Mouse (Mus musculus) neural tube, embryonic 11.5 days (tissue): ENCODE results near the gene Dennd2a. TPM values are rescaled to one million over a fixed set of nuclear protein-coding genes. Genes with fewer than 3 reads are reported as not detected.

Source experiments
- ATAC-seq: fragments of 200-750 bp; cut with Nextera tagmentation; 2 replicates; pipeline ENCODE4 v1.8.0; 2017; ENCODE audit warnings: moderate number of reproducible peaks, mild to moderate bottlenecking, moderate TSS enrichment, moderate library complexity; ENCODE audit not compliant: insufficient read depth, low FRiP score, low TSS enrichment
- DNase-seq: peaks from one replicate; pipeline ENCODE4 v3.0.0-alpha.2; 2015; ENCODE audit warnings: low spot score
- H3K27ac ChIP-seq: fragments of 300-500 bp; sonication (generic); 2 replicates; pipeline ENCODE4 v1.5.1; 2014; ENCODE audit warnings: low read depth, mild to moderate bottlenecking, low read length
- H3K27me3 ChIP-seq: fragments of 300-500 bp; sonication (generic); 2 replicates; pipeline ENCODE4 v1.6.1; 2014; ENCODE audit warnings: mild to moderate bottlenecking, low read length, mixed read lengths; ENCODE audit not compliant: control insufficient read depth, insufficient read depth
- H3K36me3 ChIP-seq: fragments of 300-500 bp; sonication (generic); 2 replicates; pipeline ENCODE4 v1.6.1; 2014; ENCODE audit warnings: mild to moderate bottlenecking, low read length, moderate library complexity, mixed read lengths; ENCODE audit not compliant: control insufficient read depth, insufficient read depth
- H3K4me1 ChIP-seq: fragments of 300-500 bp; sonication (generic); 2 replicates; pipeline ENCODE4 v1.6.1; 2014; ENCODE audit warnings: low read length, mixed read lengths; ENCODE audit not compliant: control insufficient read depth, insufficient read depth
- H3K4me2 ChIP-seq: fragments of 300-500 bp; sonication (generic); 2 replicates; pipeline ENCODE4 v1.6.1; 2014; ENCODE audit warnings: low read depth, mild to moderate bottlenecking, moderate library complexity
- H3K4me3 ChIP-seq: fragments of 300-500 bp; sonication (generic); 2 replicates; pipeline ENCODE4 v1.5.1; 2014; ENCODE audit warnings: low read depth, low read length
- H3K9ac ChIP-seq: fragments of 300-500 bp; sonication (generic); 2 replicates; pipeline ENCODE4 v1.6.1; 2014; ENCODE audit warnings: mild to moderate bottlenecking, low read length
- H3K9me3 ChIP-seq: fragments of 300-500 bp; sonication (generic); 2 replicates; pipeline ENCODE4 v1.6.1; 2016; ENCODE audit warnings: low read length; ENCODE audit not compliant: control insufficient read depth
- WGBS: fragments of 180-500 bp; shearing (Covaris S2); extraction: QIAGEN DNeasy Blood & Tissue Kit; methylation state at CpG from one replicate; pipeline ENCODE4 v1.1.7; 2014; 5-methylcytosine and 5-hydroxymethylcytosine counted together
- polyA plus RNA-seq: library from polyadenylated mRNA; unstranded; fragments of >200 nt; fragmentation: Nextera tagmentation; extraction: Ambion mirVana; gene quantifications from 2 replicates; pipeline ENCODE4 v1.2.1, GENCODE M21; 2014

The Dennd2a gene
- polyA plus RNA-seq, 1 experiment from 2014 or later, result 43.7 TPM

DNA sequence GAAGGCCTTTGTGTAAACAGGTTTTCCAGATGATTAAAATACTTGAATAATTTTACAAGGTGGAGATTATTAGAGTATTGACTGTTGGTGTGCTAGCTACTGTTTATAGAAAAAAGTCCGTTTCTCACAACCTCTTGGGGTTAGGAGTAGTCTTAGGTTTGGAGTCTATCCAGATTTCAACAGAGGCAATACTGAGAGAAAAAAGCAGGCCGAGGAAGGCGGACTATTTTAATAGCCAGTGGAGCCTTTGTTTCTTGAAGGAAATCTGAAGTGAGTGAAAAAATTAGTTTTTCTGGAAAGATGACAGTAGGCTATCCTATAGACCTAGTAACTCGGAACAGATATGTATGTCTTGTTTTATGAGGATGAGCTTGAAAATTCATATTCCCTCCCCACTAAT is 33.8 kb upstream of the Dennd2a start:
- H3K36me3 ChIP-seq, result peaks cover 3% of the 10 kb centered on the region; the same call in 1 of the 2 replicates
- H3K27ac ChIP-seq, result no peak overlapping the region
- no peak overlapping the region for H3K9ac ChIP-seq
- 94% methylated on average over 4 of the region's 4 CpGs for WGBS
- no peak overlapping the region for H3K4me2 ChIP-seq
- no peak overlapping the region for H3K4me3 ChIP-seq
- no peak for ATAC-seq
- peaks cover 4% of the 10 kb centered on the region; the same call in 1 of the 2 replicates for H3K4me1 ChIP-seq
- no peaks in the 10 kb centered on the region for H3K27me3 ChIP-seq
- DNase-seq, result no peak
- no peaks in the 10 kb centered on the region for H3K9me3 ChIP-seq

DNA sequence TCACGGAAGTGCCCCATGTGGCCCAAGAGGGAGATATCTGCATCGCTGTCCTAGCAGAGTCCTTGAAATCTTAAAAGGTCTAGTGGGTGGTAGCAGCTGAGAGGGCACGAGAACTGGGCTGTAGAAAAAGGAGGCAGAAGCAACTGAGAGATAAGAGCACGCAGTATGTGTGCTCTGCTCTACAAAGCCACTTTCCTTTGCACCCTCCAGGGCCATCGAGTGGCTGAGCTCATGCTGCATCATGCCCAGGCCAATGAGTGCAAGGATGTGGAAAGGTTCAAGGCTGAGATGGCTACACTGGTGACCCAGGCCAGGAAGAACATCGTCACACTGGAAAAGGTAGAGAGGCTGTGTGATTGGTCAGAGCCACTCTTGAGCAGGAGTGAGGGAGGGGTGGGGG is 27.9 kb upstream of the Dennd2a start, which contains the start of gene Gm42420:
Gm42420 (plus strand) TSS at position 237 of the 400 bp plus-strand sequence.
- DNase-seq (no peak), ATAC-seq (no peak)
- Histone ChIP-seq H3K9ac (no peak within 1 kb of the TSS), H3K27ac (no peak within 1 kb of the TSS), H3K4me2 (no peak within 1 kb of the TSS), H3K27me3 (no peaks in the 10 kb centered on the region), H3K4me1 (no peaks in the 10 kb centered on the region), H3K36me3 (peaks cover 5% of the 10 kb centered on the region), H3K9me3 (no peaks in the 10 kb centered on the region), H3K4me3 (no peak within 1 kb of the TSS)
- WGBS, result 86% methylated on average over 6 of the region's 6 CpGs

DNA sequence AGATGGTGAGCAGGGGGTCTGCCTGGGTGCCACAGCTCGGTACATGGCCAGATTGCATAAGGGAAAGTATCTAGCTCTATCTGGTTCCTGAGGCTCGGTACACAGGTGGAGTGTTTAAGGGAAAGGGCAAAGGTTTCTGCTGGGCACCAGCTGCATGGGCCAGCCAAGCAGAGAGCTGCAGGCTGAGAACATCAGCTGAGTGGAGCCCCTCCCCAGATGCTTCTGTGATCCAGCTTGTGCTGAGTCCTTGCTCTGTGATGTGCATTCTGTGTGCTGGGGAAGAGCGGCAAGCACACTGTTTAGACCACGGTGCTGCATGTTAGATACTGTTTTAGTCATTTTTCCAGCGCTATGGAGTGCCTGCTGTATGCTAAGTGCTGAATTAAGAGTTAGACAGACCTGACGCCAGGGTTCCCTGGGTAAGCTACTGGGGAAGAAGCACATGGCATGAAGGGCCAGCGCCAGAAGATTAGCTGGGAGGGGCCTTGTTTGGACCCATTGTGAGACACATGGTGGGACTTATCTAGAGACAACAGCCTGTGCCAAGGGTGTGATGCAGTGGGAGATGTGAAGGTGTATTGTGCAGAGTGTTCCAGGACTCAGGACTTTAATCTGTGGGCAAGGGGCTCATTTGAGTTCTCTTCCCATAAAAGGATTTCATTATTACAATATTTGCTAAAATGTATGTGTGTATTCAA is 23.6 kb upstream of the Dennd2a start:
- Histone ChIP-seq H3K4me1 (no peaks in the 10 kb centered on the region), H3K4me2 (no peak overlapping the region), H3K36me3 (peaks cover 3% of the 10 kb centered on the region; the same call in 1 of the 2 replicates), H3K9me3 (no peaks in the 10 kb centered on the region), H3K9ac (no peak overlapping the region), H3K27ac (no peak overlapping the region), H3K4me3 (no peak overlapping the region), H3K27me3 (no peaks in the 10 kb centered on the region)
- no peak for ATAC-seq
- WGBS, result 87% methylated on average over 7 of the region's 7 CpGs
- DNase-seq, result no peak

DNA sequence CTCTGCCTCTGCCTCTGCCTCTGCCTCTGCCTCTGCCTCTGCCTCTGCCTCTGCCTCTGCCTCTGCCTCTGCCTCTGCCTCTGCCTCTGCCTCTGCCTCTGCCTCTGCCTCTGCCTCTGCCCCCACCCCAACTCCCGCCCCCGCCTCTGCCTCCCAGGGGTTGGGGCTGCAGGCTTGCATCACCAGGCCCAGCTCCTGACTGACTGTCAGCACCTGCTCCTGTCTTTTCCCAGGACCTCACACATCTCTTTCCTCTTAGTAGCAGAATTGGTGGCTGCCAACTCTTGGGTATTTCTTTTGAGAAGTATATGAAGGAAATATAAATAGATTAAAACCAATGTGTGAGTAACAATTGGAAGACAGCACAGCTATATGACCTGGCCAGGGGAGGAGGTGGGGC is 22.9 kb upstream of the Dennd2a start:
- DNase-seq (no peak), ATAC-seq (no peak)
- Histone ChIP-seq H3K4me1 (no peaks in the 10 kb centered on the region), H3K4me3 (no peak overlapping the region), H3K27me3 (no peaks in the 10 kb centered on the region), H3K36me3 (no peaks in the 10 kb centered on the region; the same call in 1 of the 2 replicates), H3K9ac (no peak overlapping the region), H3K4me2 (no peak overlapping the region), H3K27ac (no peak overlapping the region), H3K9me3 (no peaks in the 10 kb centered on the region)
- WGBS, result 58% methylated on average over 2 of the region's 2 CpGs

DNA sequence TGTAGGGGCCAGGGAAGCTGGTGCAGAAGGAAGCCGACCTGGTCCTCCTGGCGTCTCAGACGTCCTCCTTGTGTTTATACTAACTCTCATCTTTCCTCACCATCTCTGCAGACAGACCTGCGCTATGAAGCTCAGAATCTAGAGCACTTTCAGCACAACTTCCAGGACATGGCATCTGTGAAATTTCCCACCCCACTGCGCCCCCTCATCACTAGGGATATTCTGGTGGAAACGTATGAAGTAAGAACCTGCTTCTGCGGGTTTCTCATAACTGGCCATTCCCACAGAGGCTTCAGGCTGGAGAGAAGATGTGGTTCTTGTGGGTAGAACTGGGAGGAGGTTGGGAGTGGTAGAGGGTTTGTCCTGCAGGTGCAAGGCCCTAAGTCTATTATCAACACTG is 21.9 kb upstream of the Dennd2a start:
- no peak for ATAC-seq
- no peaks in the 10 kb centered on the region; the same call in 1 of the 2 replicates for H3K36me3 ChIP-seq

DNA sequence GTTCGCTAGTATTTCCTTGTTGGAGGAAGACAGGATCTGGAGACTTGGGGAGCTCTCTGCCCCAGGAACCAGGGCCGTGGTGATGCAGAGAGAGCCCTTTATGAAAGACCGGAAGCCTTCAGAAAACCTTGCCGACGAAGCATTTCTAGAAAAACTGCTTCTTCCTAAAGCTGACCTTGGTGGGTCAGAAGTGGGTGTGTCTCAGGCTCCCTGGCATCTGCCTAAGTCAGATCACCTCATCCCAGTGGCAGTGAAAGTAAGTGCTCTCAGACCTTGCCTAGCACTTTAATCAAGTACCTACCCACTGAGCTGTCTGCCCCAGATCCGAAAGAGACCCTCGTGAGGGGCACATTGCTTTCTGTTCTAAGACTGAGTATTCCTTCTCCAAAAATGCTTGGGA is 17.3 kb upstream of the Dennd2a start:
- H3K9ac ChIP-seq, result peak overlapping the region; percentile 86
- peak overlapping the region; percentile 62 for H3K4me2 ChIP-seq
- peaks cover 3% of the 10 kb centered on the region; the same call in 1 of the 2 replicates for H3K4me1 ChIP-seq
- WGBS, result 77% methylated on average over 7 of the region's 7 CpGs
- ATAC-seq, result no peak
- H3K36me3 ChIP-seq, result no peaks in the 10 kb centered on the region
- DNase-seq, result no peak
- no peak overlapping the region for H3K27ac ChIP-seq
- no peaks in the 10 kb centered on the region for H3K27me3 ChIP-seq
- H3K4me3 ChIP-seq, result peak overlapping the region; percentile 71; the same call in 1 of the 2 replicates
- no peaks in the 10 kb centered on the region for H3K9me3 ChIP-seq

More for the DNA sequence above, 21.9 kb upstream of the Dennd2a start:
- Histone ChIP-seq H3K9me3 (no peaks in the 10 kb centered on the region), H3K4me1 (peaks cover 2% of the 10 kb centered on the region; the same call in 1 of the 2 replicates), H3K27me3 (no peaks in the 10 kb centered on the region), H3K4me3 (no peak overlapping the region), H3K9ac (no peak overlapping the region), H3K27ac (no peak overlapping the region), H3K4me2 (no peak overlapping the region)
- DNase-seq, result no peak
- 89% methylated on average over 7 of the region's 7 CpGs for WGBS

DNA sequence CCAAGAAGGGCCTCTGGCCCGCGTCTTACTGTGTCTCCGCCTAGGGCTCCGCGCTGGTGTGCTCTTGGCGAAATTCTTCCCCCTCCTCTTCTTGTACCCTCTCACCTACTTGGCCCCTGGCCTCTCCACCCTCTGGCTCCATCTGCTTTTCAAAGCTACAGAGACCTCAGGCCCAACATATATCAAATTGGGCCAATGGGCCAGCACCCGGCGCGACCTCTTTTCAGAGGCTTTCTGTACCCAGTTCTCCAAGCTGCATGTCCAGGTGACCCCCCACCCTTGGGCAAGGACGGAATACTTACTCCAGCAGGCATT is 16.8 kb upstream of the Dennd2a start:
- Histone ChIP-seq H3K27me3 (no peaks in the 10 kb centered on the region), H3K4me2 (peak overlapping the region; percentile 62), H3K9me3 (no peaks in the 10 kb centered on the region), H3K4me1 (peaks cover 3% of the 10 kb centered on the region; the same call in 1 of the 2 replicates), H3K9ac (peak overlapping the region; percentile 86), H3K4me3 (peak overlapping the region; percentile 71), H3K27ac (peak overlapping the region; percentile 91; the same call in 1 of the 2 replicates), H3K36me3 (no peaks in the 10 kb centered on the region)
- WGBS, result 21% methylated on average over 10 of the region's 10 CpGs
- DNase-seq (no peak), ATAC-seq (peak; percentile 32)

DNA sequence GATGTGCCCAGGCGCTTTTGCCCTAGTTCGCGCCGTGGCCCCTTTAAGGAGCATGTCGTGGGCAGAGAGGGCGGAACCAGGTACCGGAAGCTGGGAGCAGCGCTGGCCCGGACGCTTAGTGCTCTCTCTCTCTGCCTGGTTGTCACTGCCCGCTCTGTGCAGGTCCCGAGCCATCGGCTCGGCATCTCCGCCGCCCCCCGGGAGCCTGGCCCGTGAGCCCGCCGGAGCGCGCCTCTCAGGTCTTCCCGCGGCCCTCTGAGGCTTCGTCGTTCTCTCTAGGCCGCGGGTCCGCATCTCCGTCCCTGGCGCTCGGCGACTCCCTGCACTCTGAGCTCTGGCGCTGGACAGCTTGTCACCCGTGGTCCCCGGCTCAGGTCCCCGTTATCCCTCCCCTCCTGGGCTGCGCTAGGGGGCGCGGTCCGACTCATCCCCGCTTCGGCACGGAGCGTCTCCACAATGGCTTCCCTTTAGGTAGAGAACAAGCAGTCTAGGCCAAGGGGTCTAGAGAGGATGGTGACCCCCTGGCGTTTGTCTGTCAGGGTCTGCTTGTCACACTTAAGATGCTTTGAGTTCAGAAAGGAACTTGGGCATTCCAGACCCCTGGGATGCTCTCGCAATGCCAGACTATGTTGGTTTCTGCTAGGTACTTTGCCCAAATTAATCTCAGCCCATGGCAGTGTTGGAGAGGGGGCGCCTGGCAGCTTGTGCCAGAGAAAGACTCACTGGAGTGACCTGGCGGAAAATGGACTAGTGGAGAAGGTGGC is 16.3 kb upstream of the Dennd2a start, which contains the start of gene Adck2:
Adck2 (plus strand) TSS at position 83 of the 764 bp plus-strand sequence.
- WGBS, result 2% methylated on average over 39 of the region's 49 CpGs
- no peaks in the 10 kb centered on the region for H3K36me3 ChIP-seq
- H3K9me3 ChIP-seq, result no peaks in the 10 kb centered on the region
- H3K9ac ChIP-seq, result peak within 1 kb of the TSS; percentile 86
- peak within 1 kb of the TSS; percentile 71 for H3K4me3 ChIP-seq
- no peaks in the 10 kb centered on the region for H3K27me3 ChIP-seq
- DNase-seq (peak; percentile 86), ATAC-seq (peak; percentile 92)
- peak within 1 kb of the TSS; percentile 91 for H3K27ac ChIP-seq
- H3K4me1 ChIP-seq, result peaks cover 3% of the 10 kb centered on the region; the same call in 1 of the 2 replicates
- H3K4me2 ChIP-seq, result peak within 1 kb of the TSS; percentile 62
